Mouse (Mus musculus) frontal cortex, postnatal 10 days (tissue): ENCODE measurements around the gene BC061237.
"Not testable (repeated sequence)": the region's sequence is repeated elsewhere in the genome, so short reads cannot be mapped to it uniquely, and the experiment has no call there.

Source experiments
- DNase-seq, 2 experiments: peaks; one replicate each; pipeline ENCODE4 v3.0.0; 2022; ENCODE audit warnings: low spot score in 2 of 2, mixed read lengths in 1 of 2

BC061237 gene

DNA sequence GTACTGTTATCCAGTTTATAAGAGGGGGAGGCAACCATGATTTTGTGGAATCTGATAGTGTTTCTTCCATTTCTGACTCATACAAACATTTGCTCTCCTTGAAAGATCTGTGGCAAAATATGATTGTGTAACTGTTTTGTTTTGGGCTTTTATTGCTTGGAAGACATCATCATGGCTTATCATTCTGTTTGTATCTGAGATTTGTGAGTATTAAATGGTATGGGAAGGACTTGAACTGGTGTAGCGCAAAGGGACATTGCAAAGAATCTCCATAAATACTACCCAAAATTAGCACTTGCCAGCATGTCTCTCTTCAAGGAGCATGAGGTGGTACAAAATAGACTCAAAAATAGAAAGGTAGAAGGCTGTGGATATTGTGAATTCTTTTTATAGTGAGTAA is at the start of gene BC061237:
BC061237 (plus strand) TSS at position 301 of the 400 bp plus-strand sequence.
- DNase-seq = not testable (repeated sequence)

DNA sequence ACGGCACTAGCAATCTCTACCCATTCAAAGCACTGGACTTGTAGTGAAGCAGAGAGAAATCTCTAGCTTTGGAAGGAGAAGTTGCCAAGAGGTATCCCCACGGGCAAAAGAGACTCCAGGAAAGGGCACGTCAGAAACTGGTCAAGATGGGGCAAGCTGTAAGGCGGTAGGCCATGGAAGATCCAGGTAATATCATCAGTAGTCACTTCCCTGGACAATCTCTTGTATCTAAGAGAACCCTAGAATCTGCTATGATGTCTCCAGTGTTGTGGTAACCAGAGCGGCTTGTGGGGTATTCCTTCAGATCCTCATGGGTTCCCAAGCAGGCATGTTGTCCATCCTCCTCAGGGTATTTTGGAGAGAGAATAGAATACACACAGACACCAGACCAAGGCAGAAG is 25.7 kb downstream of the BC061237 start, which contains the start of gene Gm17093:
Gm17093 (plus strand) TSS at position 301 of the 400 bp plus-strand sequence.
- not testable (repeated sequence) for DNase-seq

DNA sequence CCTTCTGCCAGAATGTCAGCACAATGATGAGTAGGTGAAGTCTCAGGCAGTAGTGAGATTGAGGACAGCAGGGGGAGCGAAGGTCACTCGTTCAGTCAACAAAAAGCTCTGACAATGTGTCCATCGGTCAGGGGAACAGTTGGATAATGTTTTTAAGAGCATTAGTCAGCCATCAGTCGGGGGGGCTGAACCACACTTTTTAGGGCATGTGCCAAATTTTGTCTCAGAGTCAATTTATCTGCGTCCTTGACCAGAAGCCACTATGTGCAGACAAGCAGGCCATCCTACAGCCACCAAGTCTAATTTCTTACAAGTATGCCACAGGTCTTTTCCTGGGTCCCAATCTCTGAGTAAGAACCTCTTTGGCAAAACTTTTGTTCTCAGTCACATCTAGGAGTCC is 55.7 kb downstream of the BC061237 start:
- not testable (repeated sequence) for DNase-seq
